Mouse (Mus musculus): ENCODE results near the gene Scn9a. TPM values are rescaled to one million over a fixed set of nuclear protein-coding genes. Genes with fewer than 3 reads are reported as not detected.

The Scn9a gene
- not detected in 2 replicates for polyA plus RNA-seq (2012; ENCODE audit: low replicate concordance)

DNA sequence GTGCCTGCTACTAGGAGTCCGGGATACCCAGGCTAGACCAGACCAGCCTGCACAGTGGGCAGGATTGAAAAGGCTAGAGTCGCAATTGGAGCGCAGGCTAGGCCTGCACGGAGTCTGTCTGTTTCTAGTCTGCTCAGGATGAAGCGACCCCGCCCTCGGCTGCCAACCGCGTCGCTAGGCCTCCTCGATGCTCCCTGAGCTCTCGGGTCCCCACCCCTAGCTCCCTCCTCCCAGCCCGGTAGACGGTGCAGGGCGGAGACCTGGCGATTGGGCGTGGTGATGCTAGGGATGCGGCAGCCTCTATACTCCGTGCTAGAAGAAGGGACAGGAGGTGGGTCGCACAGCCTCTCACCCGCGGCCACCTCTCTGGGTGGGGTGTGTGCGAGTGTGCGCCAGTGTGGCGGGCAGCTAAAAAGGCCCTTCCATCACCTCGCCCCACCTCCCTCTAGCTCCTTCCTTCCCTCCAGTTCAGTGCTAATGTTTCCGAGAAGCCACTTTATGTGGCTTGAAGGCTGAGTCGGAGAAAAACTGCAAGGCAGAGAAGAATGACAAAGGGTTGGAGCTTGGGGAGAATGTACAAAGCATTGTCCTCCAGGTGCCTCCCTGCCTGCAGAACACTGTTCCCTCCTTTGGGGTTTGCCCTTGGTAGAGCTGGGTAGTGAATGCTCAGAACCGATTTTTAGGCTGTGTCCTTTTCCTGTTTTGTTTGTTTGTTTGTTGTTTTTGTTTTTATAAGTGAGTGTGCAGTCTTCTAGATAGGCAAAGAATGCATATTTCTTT, at the start of gene Scn9a:
Gene Scn9a (minus strand): TSS at position 383 of the 780 bp plus-strand sequence.

GRCm38 (mm10) chr2:66440711-66441110, 194.1 kb downstream of the Scn9a start, which contains the start of gene Scn1a:
TSS of gene Scn1a (minus strand) at chr2:66440840.

Other genes with a start within 250 kb of the Scn9a start
- gene Scn1a, start 194.1 kb downstream of the Scn9a start, polyA plus RNA-seq (2012; ENCODE audit: low replicate concordance) = not detected in 2 replicates
- not detected in 2 replicates for gene Scn7a, start 150.0 kb upstream of the Scn9a start, polyA plus RNA-seq (2012; ENCODE audit: low replicate concordance)